9 mouse cellular contexts compared by ENCODE assay signal in the genomic region with DNA sequence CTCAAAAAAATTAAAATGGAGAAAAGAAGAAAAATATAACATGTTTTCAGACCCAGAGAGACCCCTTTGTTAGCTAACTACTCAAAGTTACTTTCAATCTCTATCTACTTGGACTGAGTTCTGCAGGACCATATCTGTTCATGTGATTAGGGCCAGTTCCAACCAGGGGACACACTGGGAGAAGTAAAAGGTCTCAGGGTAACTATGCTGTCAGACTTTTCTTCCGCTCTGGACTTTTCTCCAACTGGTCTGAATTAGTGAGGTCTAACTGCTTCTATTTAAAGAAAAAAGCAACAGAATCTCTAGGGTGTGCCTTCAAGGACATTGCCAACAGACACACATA. TPM values are rescaled to one million over a fixed set of nuclear protein-coding genes. Genes with fewer than 3 reads are reported as not detected.
A peak's percentile ranks its signal among the peaks of the same experiment; 100 is the strongest.
DNase-seq lines count a peak whose midpoint lies in the region; ATAC-seq and TF ChIP-seq lines count a peak whose summit lies in the region.
"Had no signal": no experiment of that assay in that cellular context is flagged by ENCODE, and none has a peak within 500 bp of the region (broad histone marks: within the 10 kb centered on the region; RNA-seq: fewer than 3 reads in every experiment).

No protein-coding gene starts in this region.

- no peak overlapping the region for H3K9ac ChIP-seq in intestine, embryonic 14.5 days (ENCODE audit: low read length)
- no peak overlapping the region for H3K9ac ChIP-seq in intestine, postnatal 0 days (ENCODE audit: low read depth, low read length)
- H3K9ac ChIP-seq in embryonic facial prominence, embryonic 11.5 days (replicated peaks; ENCODE audit: low read length): peak overlapping the region; percentile 18; the same call in 1 of the 2 replicates
- H3K9ac ChIP-seq in limb, embryonic 12.5 days (replicated peaks): no peak overlapping the region

- TF ChIP-seq CTCF in cerebellum, adult 2 months (IDR thresholded peaks at IDR 0.05; ENCODE audit: borderline replicate concordance, insufficient read depth, low read depth, low read length): no peak
- no peak for TF ChIP-seq CTCF in intestine, postnatal 0 days (IDR thresholded peaks at IDR 0.05; ENCODE audit: low read depth)

- no peaks in the 10 kb centered on the region for H3K36me3 ChIP-seq in intestine, embryonic 14.5 days (ENCODE audit: control insufficient read depth, insufficient read depth, low read length)
- H3K36me3 ChIP-seq in intestine, postnatal 0 days (ENCODE audit: control insufficient read depth, insufficient read depth): no peaks in the 10 kb centered on the region
- no peaks in the 10 kb centered on the region for H3K36me3 ChIP-seq in embryonic facial prominence, embryonic 11.5 days (replicated peaks; ENCODE audit: control insufficient read depth, insufficient read depth, low read depth, low read length)
- no peaks in the 10 kb centered on the region for H3K36me3 ChIP-seq in limb, embryonic 12.5 days

- no peak for TF ChIP-seq POLR2A in cerebellum, adult 2 months (IDR thresholded peaks at IDR 0.05; ENCODE audit: borderline replicate concordance, insufficient read depth, low read length)

- 58% methylated on average over 1 of the region's 1 CpGs for WGBS in cerebellum, adult 2 months
- 76% methylated on average over 1 of the region's 1 CpGs for WGBS in intestine, embryonic 14.5 days
- WGBS in intestine, postnatal 0 days: 86% methylated on average over 1 of the region's 1 CpGs
- WGBS in embryonic facial prominence, embryonic 11.5 days: 28% methylated on average over 1 of the region's 1 CpGs
- WGBS in limb, embryonic 12.5 days: 48% methylated on average over 1 of the region's 1 CpGs

- peaks cover 3% of the 10 kb centered on the region; the same call in 1 of the 2 replicates for H3K9me3 ChIP-seq in intestine, embryonic 14.5 days (ENCODE audit: control insufficient read depth, low read length)
- H3K9me3 ChIP-seq in intestine, postnatal 0 days (ENCODE audit: control insufficient read depth): no peaks in the 10 kb centered on the region
- no peaks in the 10 kb centered on the region for H3K9me3 ChIP-seq in embryonic facial prominence, embryonic 11.5 days (replicated peaks; ENCODE audit: control insufficient read depth, low read length)
- no peaks in the 10 kb centered on the region for H3K9me3 ChIP-seq in limb, embryonic 12.5 days

- no peak for DNase-seq in cerebellum, adult 2 months
- DNase-seq in cerebellum, postnatal 36 days: no peak
- DNase-seq in intestine, embryonic 14.5 days (ENCODE audit: low spot score): no peak
- no peak for DNase-seq in embryonic facial prominence, embryonic 11.5 days (ENCODE audit: low spot score)
- DNase-seq in frontal cortex, postnatal 25 days (ENCODE audit: low spot score in 2 of 2): no peak
- DNase-seq in ovary, postnatal 36 days (ENCODE audit: low spot score): no peak
- DNase-seq: retina, postnatal 1 day had no signal

- H3K4me1 ChIP-seq in cerebellum, adult 2 months (ENCODE audit: control insufficient read depth, insufficient read depth, low read length): peaks cover 5% of the 10 kb centered on the region
- peaks cover 20% of the 10 kb centered on the region for H3K4me1 ChIP-seq in intestine, embryonic 14.5 days (replicated peaks; ENCODE audit: control insufficient read depth, insufficient read depth, low read length)
- H3K4me1 ChIP-seq in intestine, postnatal 0 days (replicated peaks; ENCODE audit: control insufficient read depth, insufficient read depth, low read length): peaks cover 3% of the 10 kb centered on the region; the same call in 1 of the 2 replicates
- H3K4me1 ChIP-seq in embryonic facial prominence, embryonic 11.5 days (ENCODE audit: control insufficient read depth, insufficient read depth, low read length): peaks cover 12% of the 10 kb centered on the region
- H3K4me1 ChIP-seq in limb, embryonic 12.5 days (replicated peaks): peaks cover 31% of the 10 kb centered on the region

- H3K27ac ChIP-seq in cerebellum, adult 2 months (ENCODE audit: insufficient read depth, low read length): no peak overlapping the region
- H3K27ac ChIP-seq in intestine, embryonic 14.5 days (ENCODE audit: low read depth): peak overlapping the region; percentile 80
- H3K27ac ChIP-seq in intestine, postnatal 0 days (ENCODE audit: low read depth, low read length): no peak overlapping the region
- peak overlapping the region; percentile 86 for H3K27ac ChIP-seq in embryonic facial prominence, embryonic 11.5 days (replicated peaks; ENCODE audit: low read depth, low read length)
- H3K27ac ChIP-seq in limb, embryonic 12.5 days: peak overlapping the region; percentile 96

- H3K4me3 ChIP-seq in cerebellum, adult 2 months (replicated peaks; ENCODE audit: insufficient read depth, low read depth, low read length): peak overlapping the region; percentile 9
- H3K4me3 ChIP-seq in intestine, embryonic 14.5 days (ENCODE audit: low read depth, low read length): no peak overlapping the region
- no peak overlapping the region for H3K4me3 ChIP-seq in intestine, postnatal 0 days (ENCODE audit: low read depth, low read length)
- H3K4me3 ChIP-seq in embryonic facial prominence, embryonic 11.5 days (ENCODE audit: low read depth, low read length): no peak overlapping the region
- no peak overlapping the region for H3K4me3 ChIP-seq in limb, embryonic 12.5 days (replicated peaks)

- no peaks in the 10 kb centered on the region for H3K27me3 ChIP-seq in cerebellum, adult 2 months (ENCODE audit: control insufficient read depth, insufficient read depth, low read length)
- no peaks in the 10 kb centered on the region for H3K27me3 ChIP-seq in intestine, embryonic 14.5 days (replicated peaks; ENCODE audit: control insufficient read depth, insufficient read depth, low read length)
- no peaks in the 10 kb centered on the region for H3K27me3 ChIP-seq in intestine, postnatal 0 days (replicated peaks; ENCODE audit: control insufficient read depth, insufficient read depth, low read length)
- no peaks in the 10 kb centered on the region for H3K27me3 ChIP-seq in embryonic facial prominence, embryonic 11.5 days (ENCODE audit: control insufficient read depth, insufficient read depth, low read length)
- no peaks in the 10 kb centered on the region for H3K27me3 ChIP-seq in limb, embryonic 12.5 days

- no peak for ATAC-seq in intestine, embryonic 14.5 days (replicated peaks; ENCODE audit: low FRiP score, low TSS enrichment, low read depth)
- no peak for ATAC-seq in intestine, postnatal 0 days
- no peak for ATAC-seq in embryonic facial prominence, embryonic 11.5 days (replicated peaks; ENCODE audit: insufficient number of reproducible peaks, low FRiP score, low TSS enrichment, low read depth)
- no peak; the same call in 1 of the 2 replicates for ATAC-seq in limb, embryonic 12.5 days (ENCODE audit: insufficient number of reproducible peaks, insufficient read depth, low FRiP score, low TSS enrichment, low read depth)

- H3K4me2 ChIP-seq in intestine, embryonic 14.5 days (ENCODE audit: low read length): 0 out of 2 replicates have a peak overlapping the region, but pooled peaks have one; percentile 11
- no peak overlapping the region; the same call in 1 of the 2 replicates for H3K4me2 ChIP-seq in intestine, postnatal 0 days (replicated peaks; ENCODE audit: low read depth)
- H3K4me2 ChIP-seq in embryonic facial prominence, embryonic 11.5 days (ENCODE audit: low read depth, low read length): peak overlapping the region; percentile 8; the same call in 1 of the 2 replicates
- H3K4me2 ChIP-seq in limb, embryonic 12.5 days: peak overlapping the region; percentile 36

RNA-seq across cellular contexts. Expression of a gene that starts 33.3 kb away (rescaled TPM):
- polyA plus RNA-seq in cerebellum, adult 2 months (2012; rRNA removed): 11.1 and 11.3 TPM in 2 replicates
- 20.2 and 20.7 TPM in 2 replicates for polyA plus RNA-seq in intestine, embryonic 14.5 days (2014; fragmentation: Nextera tagmentation; extraction: Ambion mirVana)
- 3.4 and 3.5 TPM in 2 replicates for polyA plus RNA-seq in intestine, postnatal 0 days (2015; fragmentation: Nextera tagmentation; extraction: Ambion mirVana)
- polyA plus RNA-seq in embryonic facial prominence, embryonic 11.5 days (2014; fragmentation: Nextera tagmentation; extraction: Ambion mirVana): 44.1 and 52.1 TPM in 2 replicates
- polyA plus RNA-seq in limb, embryonic 12.5 days (2016; fragmentation: Nextera tagmentation; extraction: Ambion mirVana): 80.4 and 85.1 TPM in 2 replicates

RNA-seq across cellular contexts. Expression of a gene that starts 51.3 kb away (rescaled TPM):
- 1.9 and 2.1 TPM in 2 replicates for polyA plus RNA-seq in cerebellum, adult 2 months (2012; rRNA removed)
- polyA plus RNA-seq in intestine, embryonic 14.5 days (2014; fragmentation: Nextera tagmentation; extraction: Ambion mirVana): 14.1 and 15.0 TPM in 2 replicates
- 4.5 and 4.8 TPM in 2 replicates for polyA plus RNA-seq in intestine, postnatal 0 days (2015; fragmentation: Nextera tagmentation; extraction: Ambion mirVana)
- polyA plus RNA-seq in embryonic facial prominence, embryonic 11.5 days (2014; fragmentation: Nextera tagmentation; extraction: Ambion mirVana): 9.1 and 11.7 TPM in 2 replicates
- polyA plus RNA-seq in limb, embryonic 12.5 days (2016; fragmentation: Nextera tagmentation; extraction: Ambion mirVana): 10.8 and 12.0 TPM in 2 replicates

Comparison
In these comparisons a context has a peak if more than half of its experiments do, and no peak if none do; other contexts are left out.
1. H3K27ac ChIP-seq: peak in intestine, embryonic 14.5 days (single experiment), embryonic facial prominence, embryonic 11.5 days (single experiment) and limb, embryonic 12.5 days (single experiment); none in cerebellum, adult 2 months (single experiment) and intestine, postnatal 0 days (single experiment).